Mouse (Mus musculus) cerebellum, postnatal 25 days (tissue): ENCODE results near the gene Lekr1.

Experiments used
- DNase-seq, 2 experiments: peaks; one replicate each; pipeline ENCODE4 v3.0.0; 2021; ENCODE audit warnings: mixed read lengths in 2 of 2

Gene Lekr1

DNA sequence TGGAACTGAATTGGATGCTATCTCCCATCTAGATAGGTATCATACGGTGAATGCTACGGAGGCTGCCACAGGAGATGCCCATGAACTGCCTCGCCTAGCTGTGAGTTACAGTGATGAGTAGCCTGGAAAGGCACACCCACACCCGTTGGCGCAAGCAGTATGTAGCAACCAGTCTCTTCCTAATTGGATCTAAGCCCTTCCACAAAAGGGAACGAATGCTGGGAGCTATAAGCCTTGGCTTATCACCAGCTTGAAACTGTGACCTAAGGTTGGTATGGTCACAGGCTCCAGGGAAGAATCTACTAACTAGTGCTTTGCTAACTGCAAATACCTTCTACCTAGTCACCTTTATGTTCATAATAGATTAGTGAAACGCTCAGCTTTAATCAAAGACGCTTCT is 175.1 kb downstream of the Lekr1 start:
- no peak for DNase-seq

DNA sequence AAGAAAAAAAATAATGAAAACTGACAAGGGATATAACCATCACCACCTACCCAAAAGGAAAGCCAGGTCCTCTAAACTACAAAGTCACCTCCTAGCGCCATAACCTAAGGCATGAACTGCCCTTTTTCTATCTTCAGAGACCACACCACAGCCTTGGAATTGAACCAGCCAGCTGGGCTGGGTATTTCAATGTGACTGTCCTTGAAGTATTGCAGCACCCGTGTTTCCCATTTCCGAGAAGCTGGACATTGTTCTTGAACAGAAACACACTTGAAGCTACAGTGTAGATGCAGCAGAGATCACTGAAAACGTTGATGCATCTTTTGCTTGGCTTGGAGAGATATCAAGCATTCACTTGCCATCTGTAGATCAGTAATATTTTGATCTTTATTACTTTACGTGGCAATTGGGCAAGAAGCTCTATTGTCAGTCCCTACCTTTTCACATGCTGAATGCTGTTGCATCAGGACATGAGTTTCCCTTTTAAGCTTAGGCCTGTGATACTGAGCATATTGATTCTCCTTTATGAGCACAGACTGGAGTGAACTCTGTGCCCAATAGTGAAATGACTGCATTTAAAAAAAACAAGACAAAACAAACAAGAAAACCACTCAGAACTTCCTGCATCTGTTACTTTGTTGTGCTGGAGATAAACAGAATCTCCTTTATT is 176.6 kb downstream of the Lekr1 start:
- DNase-seq: no peak

DNA sequence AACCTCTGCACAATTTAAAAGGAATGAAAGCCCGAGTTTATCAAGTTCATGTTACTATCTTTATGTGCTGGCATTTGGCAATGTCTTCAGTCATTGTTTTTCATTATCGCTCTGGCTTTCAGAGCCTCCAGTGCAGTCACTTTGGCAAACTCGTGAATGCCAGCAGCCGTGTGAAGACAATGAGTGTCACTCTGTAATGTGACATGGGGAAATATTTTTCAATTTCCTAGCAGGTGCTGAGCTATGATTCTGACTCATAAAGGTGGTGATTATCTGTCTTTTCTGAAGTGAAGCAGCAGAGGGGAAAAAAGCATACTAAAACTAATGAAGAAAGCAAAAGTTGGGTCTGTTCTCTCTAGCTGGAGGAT is 177.1 kb downstream of the Lekr1 start:
- no peak for DNase-seq

DNA sequence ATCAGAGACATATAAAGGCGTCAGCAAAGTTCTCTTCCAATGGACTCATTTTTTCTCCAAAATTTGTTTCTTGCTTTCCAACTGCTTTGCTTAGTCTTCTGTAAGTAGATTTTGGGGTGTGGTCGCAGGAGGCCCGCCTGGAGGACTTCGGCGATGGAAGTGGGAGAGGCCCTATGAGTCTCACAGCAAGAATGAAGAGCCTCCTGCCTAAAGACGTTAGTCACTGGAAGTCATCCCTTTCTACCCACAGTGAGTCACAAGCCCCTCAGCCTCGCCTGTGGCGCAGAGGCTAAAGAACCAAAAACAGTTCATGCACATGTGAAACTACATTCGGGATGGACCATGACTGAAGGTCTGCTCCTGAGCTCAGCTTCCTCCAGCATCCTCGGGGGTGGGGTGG is 178.3 kb downstream of the Lekr1 start:
- DNase-seq: no peak

DNA sequence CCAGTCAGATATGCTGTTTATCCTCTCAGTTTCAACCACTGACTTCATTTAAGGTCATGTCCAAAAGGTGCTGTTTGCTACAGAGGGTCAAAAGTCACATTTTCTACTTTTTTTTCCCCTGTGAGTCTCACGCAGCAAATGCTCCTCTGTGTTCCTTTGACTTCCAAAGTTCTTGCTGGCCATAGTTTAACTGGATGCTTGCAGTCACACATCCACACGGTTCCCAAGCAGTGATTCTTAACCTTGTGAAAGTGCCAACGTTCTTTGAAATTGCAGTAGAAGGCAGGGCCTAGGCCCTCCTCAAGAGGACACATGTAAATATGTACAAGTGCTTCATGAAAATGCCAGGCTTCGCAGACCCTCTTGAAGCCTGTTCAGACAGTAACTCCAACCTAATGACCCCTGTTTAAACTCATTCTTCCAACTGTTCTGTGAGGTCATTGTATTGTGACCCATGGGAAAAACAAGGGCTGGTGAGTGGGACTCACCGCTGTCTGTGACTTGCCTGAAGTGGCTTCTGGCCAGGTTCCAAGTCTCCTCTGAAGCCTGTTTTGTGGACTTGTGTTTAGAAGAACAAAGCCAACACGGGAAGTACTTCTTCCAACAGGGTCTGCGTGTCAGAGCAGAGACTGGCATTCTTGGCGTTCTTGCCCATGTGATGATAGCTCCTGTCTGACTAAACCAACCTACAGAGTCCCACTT is 179.0 kb downstream of the Lekr1 start:
- no peak for DNase-seq

DNA sequence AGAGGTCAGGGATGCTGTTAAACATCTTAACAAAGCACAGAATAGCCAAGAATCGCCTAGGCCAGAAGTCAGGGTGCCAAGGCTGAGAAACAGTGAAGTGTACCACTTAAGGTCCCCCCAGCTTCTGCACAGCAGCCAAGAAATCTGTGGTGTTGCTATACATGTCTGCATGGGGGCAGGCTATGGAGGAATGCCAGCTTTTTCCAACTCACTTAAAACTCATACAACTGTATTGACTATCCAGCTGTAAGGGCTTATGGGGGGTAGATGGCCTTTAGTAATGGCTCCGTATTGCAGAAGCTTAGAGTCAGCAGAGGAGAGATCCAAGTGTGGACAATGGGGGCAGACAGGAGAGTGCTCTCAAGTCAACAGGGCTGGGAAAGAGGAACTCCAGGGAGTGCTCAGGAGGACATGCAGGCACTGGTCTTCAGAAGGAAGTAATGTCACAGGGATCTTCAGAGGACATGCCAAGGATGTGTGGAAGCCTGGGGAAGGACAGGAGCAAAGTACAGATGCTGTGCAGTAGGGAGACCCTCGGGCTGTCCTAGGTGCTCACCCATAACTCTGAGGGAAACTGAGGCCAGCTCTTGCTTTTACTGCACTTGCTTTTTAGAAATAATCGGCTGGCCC is 181.2 kb downstream of the Lekr1 start:
- DNase-seq: no peak

DNA sequence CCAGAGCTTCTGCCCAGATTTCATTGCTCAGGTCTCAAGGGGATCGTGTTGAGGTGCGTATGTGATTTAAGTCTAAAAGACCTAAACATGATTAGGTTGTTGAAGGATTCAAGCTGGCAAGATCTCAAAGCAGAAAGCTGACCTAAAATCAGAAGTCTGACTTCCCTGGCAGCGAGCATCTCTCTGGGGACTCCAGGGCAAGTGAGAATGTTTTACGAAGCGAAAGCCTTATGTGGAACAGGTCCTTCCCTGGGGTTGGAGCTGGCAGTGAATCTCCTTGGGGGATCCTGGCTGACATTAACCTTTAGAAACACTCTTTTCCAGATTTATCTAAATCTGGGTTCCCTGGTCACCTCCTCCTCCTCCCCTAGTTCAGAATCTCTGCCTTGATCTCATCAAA is 187.7 kb downstream of the Lekr1 start:
- DNase-seq: no peak

DNA sequence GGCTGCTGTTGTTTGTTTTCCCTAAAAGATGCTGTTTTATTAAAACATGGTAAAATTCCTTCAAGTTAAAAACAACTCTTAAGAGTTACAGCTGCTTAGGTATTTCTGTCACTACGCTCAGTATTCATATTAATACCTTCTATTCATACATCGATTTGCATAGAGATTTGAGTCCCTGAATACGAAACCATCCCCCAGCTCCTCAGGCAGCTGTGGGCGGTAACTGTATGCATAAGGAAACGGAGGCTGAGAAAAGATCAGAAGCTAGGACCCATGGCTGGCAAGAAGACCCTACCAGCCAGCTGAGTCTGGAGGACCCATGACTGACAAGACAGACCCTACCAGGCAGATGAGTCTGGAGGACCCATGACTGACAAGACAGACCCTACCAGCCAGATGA is 189.5 kb downstream of the Lekr1 start:
- no peak for DNase-seq

DNA sequence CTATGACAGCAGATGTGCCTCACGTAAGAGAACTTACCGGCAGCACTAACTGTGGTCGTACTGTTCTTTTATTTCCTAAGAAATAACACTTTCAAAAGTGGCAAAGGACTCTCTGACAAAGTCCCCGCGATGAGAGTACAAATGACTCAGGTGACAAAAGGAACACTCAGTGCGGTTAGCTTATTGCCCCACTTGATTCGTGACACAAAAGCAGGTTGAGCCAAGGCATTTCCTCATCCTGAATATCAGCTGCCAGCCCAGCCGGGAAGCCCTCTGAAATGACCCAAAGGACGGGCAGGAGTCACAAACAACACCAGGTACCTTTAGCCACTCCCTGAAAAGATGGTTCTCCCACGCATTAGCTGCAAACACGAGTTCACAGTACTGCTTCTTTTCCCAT is 192.1 kb downstream of the Lekr1 start:
- DNase-seq: no peak

DNA sequence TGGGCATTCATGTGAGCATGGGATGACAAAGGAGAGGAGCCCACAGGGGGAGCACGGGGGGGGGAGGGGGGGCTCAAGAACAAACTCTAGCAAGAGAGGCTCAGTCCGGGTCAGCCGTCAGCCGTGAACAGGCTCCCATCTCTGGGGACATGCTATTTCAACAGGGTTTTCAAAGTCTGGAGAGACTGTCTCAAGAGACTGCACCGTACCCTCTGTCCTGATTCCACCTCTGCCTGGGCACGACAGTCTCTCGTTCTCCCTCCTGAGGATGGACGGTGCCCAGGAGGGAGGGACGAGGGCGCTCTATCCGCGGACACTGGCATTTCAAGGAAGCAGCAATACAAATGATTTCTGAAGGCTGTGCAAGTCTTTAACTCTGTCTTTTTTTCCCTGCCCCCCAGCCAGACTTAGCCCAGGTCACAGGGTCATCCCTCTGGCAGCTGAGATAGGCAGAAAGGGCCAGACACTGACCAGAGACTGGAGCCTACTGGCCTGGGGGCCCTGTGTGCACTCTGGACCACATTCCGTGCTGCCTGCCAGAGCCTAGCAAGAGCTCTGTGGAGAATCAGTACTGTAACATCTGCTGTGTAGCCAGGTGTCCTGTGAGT is 192.8 kb downstream of the Lekr1 start:
- peak in 1 of 2 experiments; percentile 19 for DNase-seq

DNA sequence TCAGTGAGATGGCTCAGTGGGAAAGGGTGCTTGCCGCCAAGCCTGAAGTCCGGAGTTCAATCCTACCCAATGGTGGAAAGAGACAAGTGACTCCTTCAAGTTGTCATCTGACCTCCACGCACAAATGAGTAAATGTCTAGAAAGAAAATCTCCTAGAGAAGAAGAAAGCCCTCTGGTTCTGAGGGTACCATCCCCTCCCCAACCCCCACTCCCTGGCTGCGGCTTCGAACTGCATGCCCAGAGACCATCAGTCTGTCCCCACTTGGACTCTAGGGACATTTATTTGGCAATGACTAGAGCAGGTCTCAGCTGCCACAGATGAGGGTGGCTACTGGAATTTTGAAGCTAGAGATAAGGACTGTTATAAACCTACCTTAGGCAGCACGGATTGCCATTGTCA is 193.7 kb downstream of the Lekr1 start:
- DNase-seq: no peak

DNA sequence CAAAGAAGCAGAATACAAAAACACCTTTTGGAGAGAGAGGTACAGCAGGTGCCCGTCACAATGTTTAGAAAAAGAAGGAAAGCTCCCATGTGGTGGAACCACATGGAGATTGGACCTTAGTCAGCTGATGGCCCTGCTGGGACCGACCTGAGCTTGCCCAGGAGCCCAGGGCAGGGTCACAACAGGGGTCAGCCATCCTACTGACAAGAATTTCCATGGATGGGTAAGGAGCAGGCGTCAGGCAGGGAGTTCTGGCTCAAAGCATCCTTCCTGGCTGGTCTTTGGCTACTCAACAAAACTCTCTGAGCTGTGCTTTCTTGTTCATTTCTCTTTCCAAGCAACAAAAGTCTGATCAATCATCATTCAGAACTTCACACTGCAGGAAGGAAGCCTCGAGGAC is 194.9 kb downstream of the Lekr1 start:
- DNase-seq: peak in 1 of 2 experiments; percentile 20

DNA sequence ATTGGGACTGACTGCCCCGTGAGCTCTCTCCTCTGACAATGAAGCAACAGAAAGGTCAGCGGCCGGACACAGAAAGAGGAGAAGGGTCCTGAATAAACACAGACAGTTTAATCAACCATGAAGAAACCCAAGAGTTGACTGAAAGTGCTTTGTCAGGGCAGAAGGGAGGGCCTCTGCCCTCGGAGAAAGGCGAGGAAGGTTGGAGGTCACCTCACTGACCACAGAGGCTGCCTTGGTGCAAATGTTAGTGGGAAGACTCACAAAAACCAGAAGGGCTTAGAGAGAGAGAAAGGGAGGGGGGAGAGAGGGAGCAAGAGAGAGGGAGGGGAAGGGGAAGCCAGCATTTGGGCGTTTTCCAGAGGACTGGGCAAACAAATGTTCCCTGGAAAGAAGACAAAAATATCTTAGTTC is 195.4 kb downstream of the Lekr1 start:
- DNase-seq: peak in 1 of 2 experiments; percentile 52

DNA sequence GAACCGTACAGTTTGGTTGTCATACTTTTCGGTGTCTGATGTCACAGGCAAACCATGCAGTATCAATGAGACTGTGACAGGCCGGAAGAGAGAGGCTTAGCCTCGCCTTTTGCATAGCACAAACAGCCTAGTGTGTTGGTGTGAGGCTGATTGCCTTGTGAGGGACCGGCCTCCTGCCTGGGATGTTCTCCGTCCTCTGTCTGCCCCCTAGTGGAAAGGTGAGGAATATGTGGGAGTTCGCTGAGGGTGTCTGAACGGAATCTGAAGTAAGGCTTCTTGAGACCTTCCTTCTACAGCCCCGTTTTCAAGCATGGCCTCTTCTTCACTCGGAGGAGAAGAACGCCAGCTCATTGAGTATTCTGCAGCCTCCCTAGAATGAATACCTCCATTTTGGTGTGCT is 197.3 kb downstream of the Lekr1 start:
- DNase-seq: peak; percentile 82 to 87

DNA sequence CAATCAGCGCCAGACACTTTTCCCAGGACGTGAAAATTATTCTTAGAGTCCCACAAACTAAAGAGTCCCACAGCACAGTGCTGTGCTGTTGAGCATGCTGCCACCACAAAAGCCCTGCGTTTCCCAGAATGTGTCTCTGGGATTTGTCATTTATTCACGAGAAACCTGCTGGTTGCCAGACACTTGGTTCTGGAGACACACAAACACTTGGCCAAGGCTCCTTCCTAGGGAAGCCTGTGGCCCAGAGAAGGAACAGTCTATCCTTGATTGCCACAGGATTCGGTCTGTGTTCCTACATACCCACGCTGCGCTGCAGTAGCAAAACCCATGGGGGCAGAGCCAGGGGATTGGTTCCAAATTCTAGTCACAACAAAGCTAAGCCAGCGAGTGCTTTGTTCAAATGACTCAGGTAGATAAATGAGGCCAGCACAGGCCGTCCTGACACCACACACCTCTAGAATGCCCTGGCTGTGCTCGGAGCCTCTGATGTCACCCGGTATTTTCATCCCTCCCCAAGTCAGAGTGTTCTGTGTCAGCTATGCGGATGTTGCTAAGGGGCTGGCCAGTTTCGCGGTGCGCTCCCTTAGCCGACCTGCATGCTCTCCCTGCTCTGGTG is 197.8 kb downstream of the Lekr1 start:
- DNase-seq: peak; percentile 29 to 36

DNA sequence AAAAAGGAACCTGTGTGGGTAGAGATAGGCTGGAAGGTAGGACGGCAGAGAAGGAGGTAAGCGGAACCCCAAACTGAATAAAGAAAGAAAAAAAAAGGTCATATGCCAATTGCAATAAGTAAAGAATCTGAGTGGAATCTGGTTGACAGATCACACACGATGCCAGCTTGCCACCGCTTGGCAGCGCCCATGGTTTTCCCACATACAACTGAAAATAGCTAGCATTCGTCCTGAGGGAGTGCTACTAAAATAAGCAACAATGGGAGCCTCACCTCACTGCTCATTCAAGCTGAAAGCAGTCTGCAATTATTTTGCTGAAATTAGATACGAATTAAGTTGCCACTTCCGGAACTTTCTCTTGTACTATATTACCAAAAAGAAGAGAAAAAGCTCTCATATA is 202.9 kb downstream of the Lekr1 start:
- peak in 1 of 2 experiments; percentile 67 for DNase-seq

DNA sequence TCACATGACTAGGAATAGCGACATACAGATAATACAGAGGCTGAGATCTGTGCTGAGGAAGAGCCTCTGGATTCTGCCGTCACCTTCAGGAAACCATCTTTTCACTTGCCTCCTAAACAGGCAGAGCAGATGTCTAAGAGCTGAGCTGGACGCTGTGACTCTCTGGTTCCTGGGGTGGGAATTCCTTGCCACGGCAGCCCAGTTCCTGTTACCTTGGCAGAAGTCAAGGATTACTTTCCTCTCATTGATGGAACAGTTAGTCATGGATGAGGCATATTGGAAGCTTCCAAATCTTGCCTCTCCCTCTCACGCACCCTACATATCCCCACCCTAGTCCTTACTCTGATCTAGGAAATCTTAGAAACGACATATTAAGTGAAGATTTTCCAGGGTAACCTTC is 203.7 kb downstream of the Lekr1 start:
- no peak for DNase-seq

DNA sequence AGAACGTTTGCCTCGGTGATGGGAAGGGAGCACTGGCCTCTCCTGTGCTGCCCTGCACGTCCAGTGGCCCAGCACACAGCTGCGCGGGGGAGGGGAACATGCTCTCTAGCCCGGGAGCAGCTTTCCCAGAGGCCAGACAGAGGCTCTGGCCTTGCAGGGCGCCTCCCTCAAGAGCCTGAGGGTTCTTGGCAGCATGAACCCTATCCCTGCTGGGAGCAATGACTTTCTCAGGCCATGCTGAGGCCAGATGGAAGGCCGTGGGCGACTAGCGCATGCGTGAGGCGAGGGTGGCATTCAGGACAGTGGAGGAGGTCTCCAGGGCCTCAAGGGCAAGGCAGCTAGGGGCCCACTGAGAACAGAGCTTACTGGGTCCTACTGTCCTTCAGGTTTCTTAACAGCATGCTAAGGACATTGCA is 205.2 kb downstream of the Lekr1 start:
- peak; percentile 70 to 74 for DNase-seq

DNA sequence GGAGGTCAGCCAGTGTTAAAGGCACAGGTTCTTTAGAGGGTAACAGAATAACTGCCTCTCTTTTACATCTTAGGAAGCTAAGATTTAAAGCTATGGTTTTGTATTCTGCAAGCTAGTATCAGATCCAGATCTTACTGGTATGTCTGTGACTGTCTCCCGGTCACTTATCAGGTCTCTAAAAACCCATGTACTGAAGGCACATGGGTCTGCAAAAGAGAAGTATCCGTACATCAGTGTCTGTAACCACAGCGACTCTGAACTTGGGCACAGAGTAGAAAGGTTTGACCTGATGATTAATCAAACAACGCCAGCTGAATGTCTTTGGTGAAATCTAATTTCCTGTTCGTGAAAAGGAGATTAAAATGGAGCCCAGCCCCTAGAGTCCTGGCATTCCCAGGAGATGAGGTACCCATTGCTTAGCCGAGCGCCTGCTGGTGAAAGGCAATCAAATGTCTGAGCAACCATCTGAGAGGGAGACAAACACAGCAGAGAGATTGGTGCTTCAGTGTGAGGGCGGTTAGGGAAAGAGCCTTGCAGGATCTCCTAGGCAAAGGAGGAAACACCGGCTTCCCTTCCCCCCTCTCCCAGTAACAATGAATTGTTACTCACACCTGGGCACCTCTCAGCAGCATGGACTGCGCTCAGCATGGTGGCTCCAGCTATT is 205.7 kb downstream of the Lekr1 start:
- DNase-seq: no peak

DNA sequence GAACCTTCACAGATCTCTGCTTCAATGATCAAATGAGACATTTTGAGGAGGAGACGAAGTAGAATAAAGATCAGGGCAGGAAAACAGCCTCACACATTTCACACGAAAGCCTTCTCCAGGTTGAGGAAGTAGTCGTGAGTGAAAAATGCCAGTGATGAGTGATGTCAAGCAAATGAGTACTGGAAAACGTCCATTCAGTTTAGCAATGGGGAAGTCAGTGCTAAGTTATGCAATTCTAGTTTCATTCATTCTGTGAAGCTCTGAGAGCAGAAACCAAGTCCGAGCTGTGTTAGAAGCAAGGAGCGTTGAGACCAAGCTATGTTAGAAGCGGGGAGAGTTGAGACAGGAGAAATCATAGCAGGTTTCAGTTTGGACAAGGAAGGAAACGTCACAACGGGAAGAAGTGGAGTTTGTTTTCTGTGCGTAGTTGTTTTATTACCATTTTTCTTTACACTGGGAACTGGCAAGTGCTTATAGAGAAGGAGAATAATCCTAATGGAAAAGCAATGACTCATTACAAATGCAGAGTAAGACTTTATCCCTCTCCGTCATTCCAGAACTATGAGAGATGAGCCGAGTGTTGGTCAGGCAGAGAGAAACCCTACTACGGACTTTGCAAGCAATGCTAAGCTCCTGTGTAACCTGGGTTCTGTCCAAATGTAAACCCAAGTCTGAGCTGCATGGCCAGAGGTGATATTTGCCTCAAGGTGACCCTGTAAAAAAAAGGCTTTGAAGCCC is 207.2 kb downstream of the Lekr1 start:
- DNase-seq: no peak
